Mouse (Mus musculus) G1E (cell line): Measurements from ENCODE around the gene Dguok.

ENCODE experiments used
- CTCF ChIP-seq: IDR thresholded peaks from 2 replicates; pipeline ENCODE4 v1.5.1; 2012; ENCODE audit warnings: low read depth, low read length, inconsistent platforms, mixed read lengths
- GATA1 ChIP-seq: IDR thresholded peaks from 2 replicates; pipeline ENCODE4 v1.6.1; 2012; ENCODE audit warnings: borderline replicate concordance, low read length, inconsistent platforms, mixed read lengths
- GATA2 ChIP-seq: IDR thresholded peaks from 2 replicates; pipeline ENCODE4 v1.6.1; 2012; ENCODE audit warnings: low read depth, low read length, inconsistent platforms, borderline replicate concordance
- POLR2AphosphoS5 ChIP-seq: IDR thresholded peaks from 2 replicates; pipeline ENCODE4 v1.6.1; 2012; ENCODE audit warnings: low read depth, low read length, inconsistent platforms; ENCODE audit not compliant: insufficient replicate concordance
- TAL1 ChIP-seq: conservative IDR thresholded peaks from 2 replicates; pipeline ENCODE4 v1.6.1; 2012; ENCODE audit warnings: low read depth, low read length, inconsistent platforms, mixed read lengths

GRCm38 (mm10) chr6:83482418-83483085 lies 24.2 kb downstream of the Dguok start:
- TF ChIP-seq CTCF: no peak
- TF ChIP-seq POLR2AphosphoS5: no peak
- no peak for TF ChIP-seq TAL1
- TF ChIP-seq GATA2: no peak
- no peak for TF ChIP-seq GATA1
